16 mouse cellular contexts compared by ENCODE assay signal in genomic region chr5:112769020-112769720, GRCm38 (mm10).
DNase-seq lines count a peak whose midpoint lies in the region; ATAC-seq lines count a peak whose summit lies in the region.
"Had no signal": no experiment of that assay in that cellular context is flagged by ENCODE, and none has a peak within 500 bp of the region (broad histone marks: within the 10 kb centered on the region; RNA-seq: fewer than 3 reads in every experiment).

No protein-coding gene starts in this region.

- peak; percentile 24; the same call in 1 of the 2 replicates for ATAC-seq in embryonic facial prominence, embryonic 14.5 days (ENCODE audit: low read depth)
- ATAC-seq in liver, embryonic 16.5 days (ENCODE audit: low read depth): peak; percentile 68
- no peak for ATAC-seq in neural tube, embryonic 13.5 days (ENCODE audit: low read depth)
- no peak for ATAC-seq in CD4-positive, CD25-positive, alpha-beta regulatory T cell, adult 4 months
- ATAC-seq: forebrain, embryonic 13.5 days had no signal

- H3K27me3 ChIP-seq in embryonic facial prominence, embryonic 14.5 days (replicated peaks; ENCODE audit: control insufficient read depth, insufficient read depth, low read length): no peaks in the 10 kb centered on the region
- H3K27me3 ChIP-seq in embryonic facial prominence, embryonic 10.5 days (replicated peaks; ENCODE audit: low read depth, poor library complexity, severe bottlenecking): 0 out of 2 replicates have a peak, but pooled peaks cover 5% of the 10 kb centered on the region
- H3K27me3 ChIP-seq in liver, embryonic 16.5 days (ENCODE audit: control insufficient read depth, insufficient read depth, low read depth, low read length): no peaks in the 10 kb centered on the region
- peaks cover 31% of the 10 kb centered on the region for H3K27me3 ChIP-seq in neural tube, embryonic 13.5 days
- H3K27me3 ChIP-seq: CH12.LX; embryonic facial prominence, embryonic 15.5 days; forebrain, embryonic 13.5 days had no signal

- H3K4me2 ChIP-seq in embryonic facial prominence, embryonic 14.5 days (ENCODE audit: low read depth, low read length): no peak overlapping the region
- H3K4me2 ChIP-seq in liver, embryonic 16.5 days (ENCODE audit: low read depth, low read length): no peak overlapping the region
- H3K4me2 ChIP-seq in neural tube, embryonic 13.5 days: no peak overlapping the region
- H3K4me2 ChIP-seq: embryonic facial prominence, embryonic 15.5 days; forebrain, embryonic 13.5 days had no signal

- H3K36me3 ChIP-seq in embryonic facial prominence, embryonic 14.5 days (ENCODE audit: control insufficient read depth, insufficient read depth, low read length): no peaks in the 10 kb centered on the region
- no peaks in the 10 kb centered on the region for H3K36me3 ChIP-seq in embryonic facial prominence, embryonic 10.5 days (replicated peaks)
- H3K36me3 ChIP-seq in liver, embryonic 16.5 days (ENCODE audit: control insufficient read depth, insufficient read depth): no peaks in the 10 kb centered on the region
- H3K36me3 ChIP-seq in neural tube, embryonic 13.5 days: no peaks in the 10 kb centered on the region
- H3K36me3 ChIP-seq: embryonic facial prominence, embryonic 15.5 days had no signal

- no peaks in the 10 kb centered on the region for H3K4me1 ChIP-seq in embryonic facial prominence, embryonic 14.5 days (ENCODE audit: control insufficient read depth, insufficient read depth, low read length)
- H3K4me1 ChIP-seq in embryonic facial prominence, embryonic 10.5 days: peaks cover 47% of the 10 kb centered on the region
- H3K4me1 ChIP-seq in liver, embryonic 16.5 days (ENCODE audit: control insufficient read depth, low read depth, low read length): no peaks in the 10 kb centered on the region
- H3K4me1 ChIP-seq in neural tube, embryonic 13.5 days (replicated peaks): peaks cover 9% of the 10 kb centered on the region
- H3K4me1 ChIP-seq: embryonic facial prominence, embryonic 15.5 days had no signal

- WGBS in embryonic facial prominence, embryonic 14.5 days: 55% methylated on average over 11 of the region's 11 CpGs
- WGBS in embryonic facial prominence, embryonic 10.5 days: 58% methylated on average over 11 of the region's 11 CpGs
- 52% methylated on average over 11 of the region's 11 CpGs for WGBS in liver, embryonic 16.5 days (ENCODE audit: insufficient replicate concordance)
- WGBS in neural tube, embryonic 13.5 days: 25% methylated on average over 11 of the region's 11 CpGs

- DNase-seq in embryonic facial prominence, embryonic 14.5 days (ENCODE audit: low spot score): no peak
- DNase-seq in embryonic facial prominence, embryonic 10.5 days (ENCODE audit: low spot score): no peak
- no peak for DNase-seq in liver
- peak; percentile 27 for DNase-seq in embryo, embryonic 11 days
- DNase-seq in frontal cortex, postnatal 14 days (ENCODE audit: low spot score in 2 of 2): no peak
- DNase-seq: cerebellum, postnatal 14 days; kidney, postnatal 10 days; lung, postnatal 10 days; right cerebral cortex, postnatal 4 days; thymus, postnatal 14 days had no signal

- H3K4me3 ChIP-seq in embryonic facial prominence, embryonic 14.5 days (ENCODE audit: low read depth, low read length): no peak overlapping the region
- no peak overlapping the region for H3K4me3 ChIP-seq in embryonic facial prominence, embryonic 10.5 days
- H3K4me3 ChIP-seq in liver, embryonic 16.5 days (ENCODE audit: low read depth, low read length): no peak overlapping the region
- no peak overlapping the region for H3K4me3 ChIP-seq in neural tube, embryonic 13.5 days
- H3K4me3 ChIP-seq: embryonic facial prominence, embryonic 15.5 days; forebrain, embryonic 13.5 days had no signal

- H3K27ac ChIP-seq in embryonic facial prominence, embryonic 14.5 days (replicated peaks; ENCODE audit: low read depth, low read length): no peak overlapping the region
- no peak overlapping the region for H3K27ac ChIP-seq in embryonic facial prominence, embryonic 10.5 days (replicated peaks)
- H3K27ac ChIP-seq in liver, embryonic 16.5 days (ENCODE audit: low read length): peak overlapping the region; percentile 44
- H3K27ac ChIP-seq in neural tube, embryonic 13.5 days (replicated peaks): peak overlapping the region; percentile 10; the same call in 1 of the 2 replicates
- H3K27ac ChIP-seq: embryonic facial prominence, embryonic 15.5 days; forebrain, embryonic 13.5 days had no signal

- no peak overlapping the region for H3K9ac ChIP-seq in embryonic facial prominence, embryonic 14.5 days (ENCODE audit: low read depth, low read length)
- H3K9ac ChIP-seq in liver, embryonic 16.5 days (ENCODE audit: low read depth, low read length): no peak overlapping the region
- no peak overlapping the region for H3K9ac ChIP-seq in neural tube, embryonic 13.5 days
- H3K9ac ChIP-seq: embryonic facial prominence, embryonic 15.5 days; forebrain, embryonic 13.5 days had no signal

- no peaks in the 10 kb centered on the region for H3K9me3 ChIP-seq in embryonic facial prominence, embryonic 14.5 days (ENCODE audit: control insufficient read depth, low read length)
- no peaks in the 10 kb centered on the region for H3K9me3 ChIP-seq in embryonic facial prominence, embryonic 10.5 days
- H3K9me3 ChIP-seq in liver, embryonic 16.5 days (replicated peaks; ENCODE audit: control insufficient read depth, low read length): no peaks in the 10 kb centered on the region
- H3K9me3 ChIP-seq in neural tube, embryonic 13.5 days: no peaks in the 10 kb centered on the region
- H3K9me3 ChIP-seq: embryonic facial prominence, embryonic 15.5 days; forebrain, embryonic 13.5 days had no signal

Comparison
In these comparisons a context has a peak if more than half of its experiments do, and no peak if none do; other contexts are left out.
1. ATAC-seq: peak in embryonic facial prominence, embryonic 14.5 days (single experiment) and liver, embryonic 16.5 days (single experiment); none in neural tube, embryonic 13.5 days (single experiment) and CD4-positive, CD25-positive, alpha-beta regulatory T cell, adult 4 months (single experiment).
2. H3K27ac ChIP-seq: peak in liver, embryonic 16.5 days (single experiment) and neural tube, embryonic 13.5 days (single experiment); none in embryonic facial prominence, embryonic 14.5 days (single experiment) and embryonic facial prominence, embryonic 10.5 days (single experiment).